Mouse (Mus musculus) kidney, adult 2 months (tissue): ENCODE measurements at regions not wholly inside any gene's neighbourhood (a gene's known extent, or its start where the extent isn't known, plus 50 kb on each side); places are given as distances from the start of the nearest gene placed in this dataset.

Source experiments
- CTCF ChIP-seq: fragments of 200-500 bp; conservative IDR thresholded peaks from 2 replicates; pipeline ENCODE4 v1.5.1; 2011; ENCODE audit warnings: low read depth, mild to moderate bottlenecking, control low read depth, low read length, moderate library complexity, mixed read lengths; ENCODE audit not compliant: insufficient read depth, insufficient read length
- POLR2A ChIP-seq: fragments of 200-500 bp; IDR thresholded peaks from one replicate; pipeline ENCODE4 v1.6.1; 2011; ENCODE audit warnings: low read depth, low read length, control low read depth

DNA sequence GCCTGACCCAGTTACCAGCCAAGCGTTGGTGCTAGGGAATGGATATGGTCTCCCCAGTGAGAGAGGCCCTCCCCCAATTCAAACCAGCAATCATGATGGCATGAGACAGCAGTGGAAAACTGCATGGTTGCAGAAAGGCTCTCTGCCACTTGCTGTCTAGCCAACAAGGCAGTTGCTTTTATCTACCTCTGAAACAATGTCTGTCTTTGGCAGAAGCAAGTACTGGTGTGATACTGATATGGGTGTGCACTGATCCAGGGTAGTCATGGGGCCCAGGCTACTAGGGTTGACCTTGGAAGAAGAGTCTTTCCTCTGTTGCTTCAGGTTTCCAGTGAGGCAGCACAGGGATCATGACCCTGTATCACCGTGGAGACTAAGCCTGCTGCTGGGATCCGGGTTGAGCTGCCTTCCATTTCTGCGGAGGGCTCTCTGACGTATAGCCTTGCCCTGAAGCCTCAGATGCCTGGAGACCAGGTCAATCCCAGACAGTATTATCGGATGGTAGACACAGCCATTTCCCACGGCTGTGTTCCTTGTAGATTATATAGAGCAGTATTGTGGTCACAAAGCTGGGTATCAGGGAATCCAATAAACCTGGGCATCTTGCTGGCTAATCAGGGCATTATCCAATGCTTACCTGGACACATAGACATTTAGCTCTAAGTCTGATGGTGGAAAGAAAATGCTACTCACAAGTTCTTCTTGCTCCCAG lies 101.5 kb upstream of the Klf13 start:
- TF ChIP-seq CTCF (no peak), POLR2A (no peak)
